Mouse (Mus musculus): ENCODE results near the gene Cmtm1. TPM values are rescaled to one million over a fixed set of nuclear protein-coding genes. Genes with fewer than 3 reads are reported as not detected.

Gene Cmtm1
- total and polyA plus RNA-seq, 3 experiments: not detected

- TF ChIP-seq MYB (IDR thresholded peaks at IDR 0.05; ENCODE audit: low read depth, low read length) (no peak), CHD2 (IDR thresholded peaks at IDR 0.05; ENCODE audit: low read length) (no peak), HCFC1 (IDR thresholded peaks at IDR 0.05; ENCODE audit: low read depth, low read length) (peak; percentile 61), SMC3 (IDR thresholded peaks at IDR 0.05; ENCODE audit: low read depth, low read length) (no peak), ELF1 (IDR thresholded peaks at IDR 0.05; ENCODE audit: low read depth, low read length) (0 out of 2 replicates have a peak, but pooled peaks have one; percentile 20)
These were observed 59.2 kb downstream of the Cmtm1 start, which contains the start of gene Cklf (continued) for GRCm38 (mm10) chr8:104250439-104251367.

GRCm38 (mm10) chr8:104249442-104249996, 60.4 kb downstream of the Cmtm1 start:
- Histone ChIP-seq H3K79me2 (ENCODE audit: control insufficient read depth, insufficient read depth, low read length, poor library complexity) (peaks cover 7% of the 10 kb centered on the region), H3K4me3 (ENCODE audit: control insufficient read depth in 1 of 2, insufficient read depth in 1 of 2, low read depth in 2 of 2, low read length in 2 of 2) (peak overlapping the region; percentile 75 to 90), H3K27me3 (ENCODE audit: control insufficient read depth in 1 of 2, insufficient read depth in 2 of 2, low read length in 2 of 2) (no peaks in the 10 kb centered on the region), H3K9ac (ENCODE audit: control insufficient read depth, low read depth, low read length, poor library complexity, severe bottlenecking) (peak overlapping the region; percentile 58), H3K27ac (ENCODE audit: control insufficient read depth, low read depth, low read length) (peak overlapping the region; percentile 72), H3K36me3 (ENCODE audit: control insufficient read depth in 1 of 2, insufficient read depth in 2 of 2, low read length in 2 of 2) (peaks cover 0 to 17% of the 10 kb centered on the region in 2 experiments; a peak in 2 of 4 replicates), H3K4me1 (ENCODE audit: control insufficient read depth in 1 of 2, insufficient read depth in 2 of 2, low read length in 2 of 2) (peaks cover 8 to 31% of the 10 kb centered on the region in 2 experiments), H3K9me3 (replicated peaks; ENCODE audit: insufficient read depth, low read length) (no peaks in the 10 kb centered on the region)
- peak; percentile 69 for DNase-seq (ENCODE audit: low read depth, low spot score)
- TF ChIP-seq EP300 (IDR thresholded peaks at IDR 0.05; ENCODE audit: low read depth in 1 of 2, low read length in 2 of 2): peak; percentile 37 to 54; a peak in 2 of 4 replicates
- no peak for TF ChIP-seq UBTF (IDR thresholded peaks at IDR 0.05; ENCODE audit: borderline replicate concordance, insufficient read depth, low read depth, low read length)
- peak; percentile 27; the same call in 1 of the 2 replicates for TF ChIP-seq TCF12 (IDR thresholded peaks at IDR 0.05; ENCODE audit: low read depth, low read length)
- 0 out of 2 replicates have a peak, but pooled peaks have one; percentile 34 for TF ChIP-seq MAZ (IDR thresholded peaks at IDR 0.05; ENCODE audit: low read depth, low read length)
- TF ChIP-seq MYC (IDR thresholded peaks at IDR 0.05; ENCODE audit: low read depth, low read length): peak; percentile 38; the same call in 1 of the 2 replicates
- 0 out of 2 replicates have a peak, but pooled peaks have one; percentile 41 for TF ChIP-seq ZMIZ1 (IDR thresholded peaks at IDR 0.05; ENCODE audit: low read depth, low read length)
- TF ChIP-seq ZNF384 (IDR thresholded peaks at IDR 0.05; ENCODE audit: low read depth, low read length): peak; percentile 30; the same call in 1 of the 2 replicates
- TF ChIP-seq POLR2AphosphoS2 (IDR thresholded peaks at IDR 0.05; ENCODE audit: low read length): no peak
- TF ChIP-seq GATA1 (IDR thresholded peaks at IDR 0.05; ENCODE audit: low read depth, low read length): 0 out of 2 replicates have a peak, but pooled peaks have one; percentile 3
- TF ChIP-seq CHD2 (IDR thresholded peaks at IDR 0.05; ENCODE audit: low read length): no peak
- TF ChIP-seq GABPA (IDR thresholded peaks at IDR 0.05; ENCODE audit: low read depth, low read length): no peak
- no peak for TF ChIP-seq USF2 (IDR thresholded peaks at IDR 0.05; ENCODE audit: borderline replicate concordance in 1 of 2, insufficient read depth in 1 of 2, low read depth in 1 of 2, low read length in 2 of 2)
- peak; percentile 53; the same call in 1 of the 2 replicates for TF ChIP-seq TBP (IDR thresholded peaks at IDR 0.05; ENCODE audit: low read depth, low read length)
- TF ChIP-seq NRF1 (IDR thresholded peaks at IDR 0.05; ENCODE audit: insufficient read depth, low read depth, low read length, poor library complexity, severe bottlenecking): peak; percentile 64
- TF ChIP-seq RCOR1 (IDR thresholded peaks at IDR 0.05; ENCODE audit: low read depth, low read length): no peak
- no peak for TF ChIP-seq POLR2AphosphoS5 (IDR thresholded peaks at IDR 0.05; ENCODE audit: borderline replicate concordance, low read depth, low read length)
- no peak for TF ChIP-seq USF1 (IDR thresholded peaks at IDR 0.05; ENCODE audit: low read depth, low read length)
- TF ChIP-seq E2F4 (IDR thresholded peaks at IDR 0.05; ENCODE audit: borderline replicate concordance, low read depth, low read length): no peak
- TF ChIP-seq MAX (IDR thresholded peaks at IDR 0.05; ENCODE audit: low read length): peak; percentile 60; the same call in 1 of the 2 replicates
- TF ChIP-seq HCFC1 (IDR thresholded peaks at IDR 0.05; ENCODE audit: low read depth, low read length): no peak
- no peak for TF ChIP-seq ETS1 (IDR thresholded peaks at IDR 0.05; ENCODE audit: low read depth, low read length)
- no peak for TF ChIP-seq TAL1 (IDR thresholded peaks at IDR 0.05; ENCODE audit: low read length)
- TF ChIP-seq SMC3 (IDR thresholded peaks at IDR 0.05; ENCODE audit: low read depth, low read length): no peak
- TF ChIP-seq MAFK (IDR thresholded peaks at IDR 0.05; ENCODE audit: borderline replicate concordance, low read depth, low read length): no peak
- TF ChIP-seq NELFE (IDR thresholded peaks at IDR 0.05; ENCODE audit: low read depth, low read length): peak; percentile 35; the same call in 1 of the 2 replicates
- peak; percentile 45; the same call in 1 of the 2 replicates for TF ChIP-seq SIN3A (IDR thresholded peaks at IDR 0.05; ENCODE audit: low read length)
- TF ChIP-seq CHD1 (IDR thresholded peaks at IDR 0.05; ENCODE audit: low read depth, low read length): no peak; the same call in 1 of the 2 replicates
- TF ChIP-seq MEF2A (IDR thresholded peaks at IDR 0.05; ENCODE audit: extremely low read depth, insufficient replicate concordance, low read depth, low read length, poor library complexity, severe bottlenecking): no peak

All from MEL (cell line).